Mouse (Mus musculus): ENCODE measurements around the gene Rpn2. TPM values are rescaled to one million over a fixed set of nuclear protein-coding genes. Genes with fewer than 3 reads are reported as not detected.

Rpn2 gene
- polyA plus RNA-seq, 2 experiments, result 98.5 to 128 TPM

- no peak overlapping the region for H3K4me2 ChIP-seq (ENCODE audit: low read depth)
- TF ChIP-seq CTCF (IDR thresholded peaks at IDR 0.05; ENCODE audit: low read depth), result peak; percentile 87
- no peak for TF ChIP-seq EP300 (IDR thresholded peaks at IDR 0.05; ENCODE audit: low read depth)
- no peaks in the 10 kb centered on the region for H3K36me3 ChIP-seq (replicated peaks; ENCODE audit: control insufficient read depth, insufficient read depth, low read depth)
- no peak overlapping the region for H3K9ac ChIP-seq (replicated peaks)
- peak; percentile 49 to 60 (median 55) for DNase-seq (ENCODE audit: low read depth in 3 of 3, low spot score in 3 of 3)
- H3K9me3 ChIP-seq (ENCODE audit: control insufficient read depth, low read length), result no peaks in the 10 kb centered on the region
- WGBS (ENCODE audit: insufficient replicate concordance), result 29% methylated on average over 5 of the region's 5 CpGs
- H3K4me3 ChIP-seq (ENCODE audit: insufficient read depth in 1 of 2, low read depth in 2 of 2, low read length in 2 of 2), result no peak overlapping the region
- no peak overlapping the region for H3K27ac ChIP-seq
- H3K27me3 ChIP-seq (ENCODE audit: control insufficient read depth, insufficient read depth, low read length), result no peaks in the 10 kb centered on the region
- ATAC-seq (ENCODE audit: insufficient read depth), result no peak
- no peaks in the 10 kb centered on the region for H3K4me1 ChIP-seq (replicated peaks; ENCODE audit: control insufficient read depth in 2 of 2, insufficient read depth in 2 of 2, low read length in 1 of 2)
These were observed 59.8 kb downstream of the Rpn2 start for GRCm38 (mm10) chr2:157338663-157339062.

- Histone ChIP-seq H3K9me3 (ENCODE audit: control insufficient read depth, low read length) (no peaks in the 10 kb centered on the region), H3K27ac (no peak overlapping the region), H3K9ac (replicated peaks) (no peak overlapping the region), H3K4me2 (ENCODE audit: low read depth) (no peak overlapping the region), H3K4me1 (replicated peaks; ENCODE audit: control insufficient read depth in 2 of 2, insufficient read depth in 2 of 2, low read length in 1 of 2) (no peaks in the 10 kb centered on the region), H3K27me3 (ENCODE audit: control insufficient read depth, insufficient read depth, low read length) (no peaks in the 10 kb centered on the region), H3K4me3 (ENCODE audit: insufficient read depth in 1 of 2, low read depth in 2 of 2, low read length in 2 of 2) (no peak overlapping the region), H3K36me3 (replicated peaks; ENCODE audit: control insufficient read depth, insufficient read depth, low read depth) (no peaks in the 10 kb centered on the region)
- 57% methylated on average over 7 of the region's 7 CpGs for WGBS (ENCODE audit: insufficient replicate concordance)
- TF ChIP-seq CTCF (IDR thresholded peaks at IDR 0.05; ENCODE audit: low read depth) (no peak), EP300 (IDR thresholded peaks at IDR 0.05; ENCODE audit: low read depth) (no peak)
- ATAC-seq (ENCODE audit: insufficient read depth), result no peak
- no peak for DNase-seq (ENCODE audit: low read depth in 3 of 3, low spot score in 3 of 3)
These were observed 60.7 kb downstream of the Rpn2 start for GRCm38 (mm10) chr2:157339532-157339931.

- Histone ChIP-seq H3K27ac (no peak overlapping the region), H3K4me3 (ENCODE audit: insufficient read depth in 1 of 2, low read depth in 2 of 2, low read length in 2 of 2) (no peak overlapping the region), H3K4me1 (replicated peaks; ENCODE audit: control insufficient read depth in 2 of 2, insufficient read depth in 2 of 2, low read length in 1 of 2) (no peaks in the 10 kb centered on the region), H3K36me3 (replicated peaks; ENCODE audit: control insufficient read depth, insufficient read depth, low read depth) (no peaks in the 10 kb centered on the region), H3K9me3 (ENCODE audit: control insufficient read depth, low read length) (no peaks in the 10 kb centered on the region), H3K27me3 (ENCODE audit: control insufficient read depth, insufficient read depth, low read length) (no peaks in the 10 kb centered on the region), H3K4me2 (ENCODE audit: low read depth) (no peak overlapping the region), H3K9ac (replicated peaks) (no peak overlapping the region)
- ATAC-seq (ENCODE audit: insufficient read depth) (no peak), DNase-seq (ENCODE audit: low read depth in 3 of 3, low spot score in 3 of 3) (no peak)
- TF ChIP-seq CTCF (IDR thresholded peaks at IDR 0.05; ENCODE audit: low read depth) (no peak), EP300 (IDR thresholded peaks at IDR 0.05; ENCODE audit: low read depth) (no peak)
- 50% methylated on average over 7 of the region's 7 CpGs for whole genome bisulfite sequencing (ENCODE audit: insufficient replicate concordance)
These were observed 61.5 kb downstream of the Rpn2 start for GRCm38 (mm10) chr2:157340221-157340741.

- Histone ChIP-seq H3K27me3 (ENCODE audit: control insufficient read depth, insufficient read depth, low read length) (no peaks in the 10 kb centered on the region), H3K36me3 (replicated peaks; ENCODE audit: control insufficient read depth, insufficient read depth, low read depth) (no peaks in the 10 kb centered on the region), H3K4me1 (replicated peaks; ENCODE audit: control insufficient read depth in 2 of 2, insufficient read depth in 2 of 2, low read length in 1 of 2) (no peaks in the 10 kb centered on the region), H3K9ac (replicated peaks) (no peak overlapping the region), H3K4me2 (ENCODE audit: low read depth) (no peak overlapping the region), H3K9me3 (ENCODE audit: control insufficient read depth, low read length) (no peaks in the 10 kb centered on the region), H3K4me3 (ENCODE audit: insufficient read depth in 1 of 2, low read depth in 2 of 2, low read length in 2 of 2) (no peak overlapping the region), H3K27ac (no peak overlapping the region)
- DNase-seq (ENCODE audit: low read depth in 3 of 3, low spot score in 3 of 3) (peak in 2 of 3 experiments; percentile 12 to 16), ATAC-seq (ENCODE audit: insufficient read depth) (no peak)
- no peak for TF ChIP-seq EP300 (IDR thresholded peaks at IDR 0.05; ENCODE audit: low read depth)
- peak; percentile 84 for TF ChIP-seq CTCF (IDR thresholded peaks at IDR 0.05; ENCODE audit: low read depth)
- WGBS (ENCODE audit: insufficient replicate concordance), result 36% methylated on average over 11 of the region's 11 CpGs
These were observed 62.9 kb downstream of the Rpn2 start for GRCm38 (mm10) chr2:157341554-157342270.

- no peaks in the 10 kb centered on the region for H3K4me1 ChIP-seq (replicated peaks; ENCODE audit: control insufficient read depth in 2 of 2, insufficient read depth in 2 of 2, low read length in 1 of 2)
- no peaks in the 10 kb centered on the region for H3K36me3 ChIP-seq (replicated peaks; ENCODE audit: control insufficient read depth, insufficient read depth, low read depth)
- no peak overlapping the region for H3K27ac ChIP-seq
- H3K4me3 ChIP-seq (ENCODE audit: insufficient read depth in 1 of 2, low read depth in 2 of 2, low read length in 2 of 2), result no peak overlapping the region
- H3K9me3 ChIP-seq (ENCODE audit: control insufficient read depth, low read length), result no peaks in the 10 kb centered on the region
- DNase-seq (ENCODE audit: low read depth in 3 of 3, low spot score in 3 of 3), result no peak
- no peak overlapping the region for H3K4me2 ChIP-seq (ENCODE audit: low read depth)
- H3K9ac ChIP-seq (replicated peaks), result no peak overlapping the region
- ATAC-seq (ENCODE audit: insufficient read depth), result no peak
- 51% methylated on average over 5 of the region's 5 CpGs for WGBS (ENCODE audit: insufficient replicate concordance)
- TF ChIP-seq EP300 (IDR thresholded peaks at IDR 0.05; ENCODE audit: low read depth) (no peak), CTCF (IDR thresholded peaks at IDR 0.05; ENCODE audit: low read depth) (no peak)
- no peaks in the 10 kb centered on the region for H3K27me3 ChIP-seq (ENCODE audit: control insufficient read depth, insufficient read depth, low read length)
These were observed 63.6 kb downstream of the Rpn2 start for GRCm38 (mm10) chr2:157342328-157342926.
